Mouse (Mus musculus): ENCODE measurements around the gene Colq.

Gene Colq

DNA sequence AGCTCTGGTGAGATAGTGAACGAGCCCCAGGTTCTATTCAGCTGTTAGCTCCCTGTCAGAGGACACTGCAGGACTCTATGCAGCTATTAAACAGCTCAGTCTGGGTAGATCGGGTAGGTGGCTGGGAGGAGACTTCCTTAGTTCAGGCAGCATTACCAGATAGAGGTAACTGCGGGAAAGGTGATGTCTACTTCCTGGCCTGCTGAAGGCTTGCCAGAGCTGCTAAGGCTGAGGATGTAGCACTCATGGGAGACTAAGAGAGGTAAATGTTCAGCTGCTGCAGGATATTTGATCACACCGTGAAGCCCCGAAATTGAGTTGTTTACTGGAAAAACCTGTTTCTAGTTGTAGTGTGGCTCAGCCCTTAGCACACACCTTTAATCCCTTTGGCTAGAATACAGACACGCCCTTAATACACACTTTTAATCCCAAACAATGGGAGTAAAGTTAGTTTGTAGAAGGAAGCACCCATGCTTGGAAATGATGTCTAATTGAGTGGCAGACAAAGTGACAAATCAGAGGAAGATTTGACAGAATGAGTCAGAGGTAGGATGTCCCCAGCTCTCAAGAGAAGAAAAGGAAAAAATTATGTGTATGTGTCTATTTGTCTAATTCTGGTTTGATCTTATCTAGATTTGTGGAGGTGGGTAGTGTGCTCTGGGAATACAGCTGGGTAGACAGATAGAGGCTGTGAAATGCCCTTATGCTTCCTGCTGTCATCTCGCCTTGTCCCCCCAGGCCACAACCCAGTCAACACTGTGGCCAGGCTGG is 65.9 kb downstream of the Colq start:
- DNase-seq (ENCODE audit: low spot score) = no peak

DNA sequence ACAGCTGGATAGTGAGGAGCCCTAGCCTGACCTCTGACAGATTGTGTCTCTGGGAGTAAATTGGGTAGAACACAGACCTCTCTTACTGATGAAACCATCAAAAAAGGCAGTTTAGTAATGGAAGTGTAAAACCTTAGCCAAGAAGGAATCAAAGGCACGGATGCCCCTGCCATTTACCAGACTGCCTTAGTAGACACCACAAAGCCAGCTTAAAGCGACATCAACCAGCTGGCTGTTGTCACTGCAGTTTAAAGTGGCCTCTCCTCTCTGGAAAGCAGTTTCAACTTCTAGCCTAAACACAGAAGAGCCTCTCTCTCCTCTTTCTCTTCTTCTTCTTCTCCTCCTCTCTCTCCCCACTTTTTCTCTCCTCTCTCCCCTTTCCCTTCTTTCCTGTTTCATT is 69.8 kb downstream of the Colq start:
- DNase-seq (ENCODE audit: low spot score) = no peak

DNA sequence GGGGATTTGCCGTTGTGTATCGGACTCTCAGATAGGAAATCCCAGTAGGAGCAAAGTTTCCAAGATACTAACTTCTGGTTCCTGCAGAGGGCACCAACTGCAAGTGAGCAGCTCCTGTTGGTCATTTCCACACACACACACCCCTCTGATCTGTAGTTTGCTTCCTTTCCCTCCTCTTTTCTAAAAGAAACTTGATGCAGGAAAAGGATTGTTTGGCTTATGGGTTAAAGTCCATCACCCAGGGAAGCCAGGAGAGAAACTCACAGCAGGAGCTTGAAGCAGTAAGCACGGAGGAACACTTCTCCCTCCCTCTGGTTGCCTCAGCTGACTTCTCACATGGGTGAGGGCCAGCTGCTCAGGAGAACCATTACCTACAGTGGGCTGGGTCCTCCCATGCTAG is 72.0 kb downstream of the Colq start:
- no peak for DNase-seq (ENCODE audit: low spot score)

DNA sequence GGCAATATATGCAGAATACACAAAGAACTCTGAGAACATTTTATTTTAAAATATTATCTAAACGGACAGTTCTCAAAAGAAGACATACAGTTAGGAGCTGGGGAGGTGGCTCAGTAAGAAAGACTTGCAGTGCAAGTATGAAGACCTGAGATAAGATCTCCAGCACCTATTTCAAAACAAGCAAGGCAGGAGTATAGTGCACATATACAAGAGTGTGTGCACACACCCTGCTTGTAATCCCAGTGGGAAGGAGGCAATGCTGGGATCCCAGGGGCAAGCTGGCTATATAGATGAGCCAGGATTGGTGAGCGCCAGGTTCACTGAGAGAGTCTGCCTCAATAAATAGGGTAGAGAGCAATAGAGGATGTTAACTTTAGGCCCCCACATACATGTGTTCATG is 75.2 kb downstream of the Colq start:
- no peak for DNase-seq (ENCODE audit: low spot score)

DNA sequence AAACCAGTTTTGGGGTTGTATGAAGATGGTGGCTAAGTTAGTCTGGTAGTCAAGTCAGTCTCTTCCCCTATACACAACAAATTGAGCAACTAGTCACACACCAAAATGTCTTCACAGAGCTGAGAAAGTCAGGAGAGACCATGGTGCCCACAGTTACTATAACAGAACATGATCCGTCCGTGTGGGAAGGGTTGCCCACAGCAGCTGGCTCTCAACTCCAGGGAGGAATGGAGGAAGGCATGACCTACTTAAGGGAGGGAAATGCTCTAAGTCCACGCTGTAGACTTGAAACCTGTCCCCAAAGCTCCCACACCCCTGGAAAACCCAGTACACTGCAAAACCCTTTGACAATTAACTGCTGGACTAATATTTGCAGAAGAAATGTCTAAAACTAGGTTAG is 80.8 kb downstream of the Colq start:
- DNase-seq (ENCODE audit: low spot score) = no peak

DNA sequence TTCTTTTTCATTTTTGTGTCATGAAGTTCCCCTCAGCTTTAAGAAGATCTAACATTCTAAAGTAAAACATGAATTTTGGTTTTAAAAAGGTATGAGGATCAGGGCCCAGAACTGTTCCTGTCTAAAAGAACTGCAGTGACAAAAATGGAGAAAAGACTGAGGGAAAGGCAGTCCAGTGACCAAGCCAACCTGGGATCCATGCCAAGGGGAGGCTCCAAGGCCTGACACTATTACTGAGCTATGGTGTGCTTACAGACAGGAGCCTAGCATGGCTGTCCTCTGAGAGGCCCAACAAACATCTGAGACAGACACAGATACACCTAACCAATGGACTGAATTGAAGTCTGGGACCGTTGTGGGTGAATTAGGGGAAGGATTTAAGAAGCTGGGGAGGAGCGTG is 81.2 kb downstream of the Colq start:
- DNase-seq (ENCODE audit: low spot score) = no peak

DNA sequence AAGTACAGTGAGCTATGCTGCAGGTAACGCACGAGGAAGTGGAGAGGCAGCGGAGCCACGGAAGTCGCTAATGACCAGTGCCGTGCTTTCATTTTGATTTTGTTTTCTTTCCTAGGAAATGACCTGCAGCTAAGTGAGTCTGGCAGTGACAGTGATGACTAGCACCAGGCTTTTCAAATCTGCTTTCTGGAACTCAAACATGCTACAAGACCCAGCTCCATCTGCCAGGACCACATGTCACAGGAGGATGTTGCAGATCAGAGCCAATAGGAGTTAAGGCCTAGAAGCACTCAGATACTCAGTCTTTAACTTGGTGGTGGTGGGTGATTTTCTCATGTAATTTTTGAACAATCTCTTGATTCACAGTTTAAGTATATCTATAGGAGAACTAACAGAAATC is 84.7 kb downstream of the Colq start:
- DNase-seq (ENCODE audit: low spot score) = no peak

DNA sequence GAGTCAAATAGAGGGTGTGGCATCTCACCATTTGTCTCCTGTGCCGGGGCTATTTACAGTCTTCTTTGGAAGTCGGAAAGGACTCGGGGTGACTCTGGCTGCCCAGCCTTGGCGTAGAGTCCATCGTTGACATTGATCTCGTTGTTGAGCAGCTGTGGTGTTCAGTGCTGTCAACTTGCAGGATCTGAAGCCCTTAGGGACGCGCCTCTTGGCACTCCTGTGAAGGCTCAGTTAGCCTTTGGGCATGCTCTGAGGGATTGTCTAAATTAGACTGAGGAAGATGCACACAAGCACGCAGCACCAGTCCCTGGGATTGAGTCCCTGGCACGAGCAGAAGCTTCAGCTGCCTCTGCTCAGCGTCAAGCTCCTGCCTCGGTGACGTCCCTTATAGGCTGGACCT is 87.7 kb downstream of the Colq start:
- DNase-seq (ENCODE audit: low spot score) = no peak

DNA sequence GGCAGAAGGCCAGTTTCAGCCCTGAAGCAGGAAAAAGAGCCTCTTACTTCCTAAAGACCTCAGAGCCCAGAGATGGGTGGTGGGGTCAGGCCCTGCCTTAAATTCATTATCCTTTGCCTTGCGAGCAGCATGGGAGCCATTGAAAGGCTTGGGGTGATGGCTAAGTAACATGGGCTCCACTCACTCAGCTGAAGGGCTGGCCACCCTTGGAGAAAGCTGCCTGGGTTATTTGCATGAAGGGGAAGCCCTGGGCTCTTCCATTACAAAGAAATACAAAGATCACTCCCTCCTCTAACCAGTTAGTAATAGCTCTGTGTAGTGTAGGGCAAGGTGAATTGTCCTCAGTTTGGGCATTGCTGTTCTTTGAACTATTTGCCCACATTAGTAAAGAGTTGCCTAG is 91.6 kb downstream of the Colq start:
- DNase-seq (ENCODE audit: low spot score) = no peak

DNA sequence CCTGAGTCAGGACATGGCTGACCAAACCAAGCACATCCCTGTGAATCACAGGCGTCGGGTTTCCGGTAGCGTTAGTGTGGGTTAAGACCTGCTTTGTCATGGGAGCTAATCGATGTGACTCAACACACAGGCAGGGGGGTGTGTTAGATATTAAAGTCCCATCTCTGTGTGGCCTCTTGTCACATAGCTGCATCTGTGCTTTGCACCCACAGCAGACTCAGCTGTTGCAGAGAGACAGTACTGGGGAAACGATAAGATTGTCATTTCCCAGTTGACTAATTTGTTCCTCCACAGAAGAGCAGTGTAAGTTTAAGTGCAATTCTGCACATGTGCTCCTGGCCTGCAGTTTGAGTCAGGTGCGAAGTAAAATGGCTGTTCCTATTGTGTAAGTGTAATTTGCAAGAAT is 94.9 kb downstream of the Colq start:
- no peak for DNase-seq (ENCODE audit: low spot score)

DNA sequence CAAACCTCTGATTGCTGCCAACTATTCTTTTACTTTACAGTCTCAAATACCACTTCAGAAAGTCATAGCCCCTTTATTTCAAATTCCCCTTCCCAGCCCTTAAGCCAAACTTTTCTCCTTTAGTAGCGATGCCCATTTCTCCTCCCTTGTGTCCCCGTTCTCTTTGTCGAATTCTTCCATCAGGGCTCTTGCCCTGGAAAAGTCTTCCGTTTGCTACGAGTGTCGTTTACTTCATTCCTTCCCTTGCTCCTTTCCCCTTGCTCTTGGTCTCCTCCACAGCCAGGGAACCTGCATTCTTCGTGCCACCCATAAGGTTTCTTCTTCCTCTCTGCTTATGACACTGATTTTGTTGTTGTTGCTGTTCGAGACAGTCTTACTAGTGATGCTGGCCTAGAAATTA is 95.6 kb downstream of the Colq start:
- DNase-seq (ENCODE audit: low spot score) = no peak

DNA sequence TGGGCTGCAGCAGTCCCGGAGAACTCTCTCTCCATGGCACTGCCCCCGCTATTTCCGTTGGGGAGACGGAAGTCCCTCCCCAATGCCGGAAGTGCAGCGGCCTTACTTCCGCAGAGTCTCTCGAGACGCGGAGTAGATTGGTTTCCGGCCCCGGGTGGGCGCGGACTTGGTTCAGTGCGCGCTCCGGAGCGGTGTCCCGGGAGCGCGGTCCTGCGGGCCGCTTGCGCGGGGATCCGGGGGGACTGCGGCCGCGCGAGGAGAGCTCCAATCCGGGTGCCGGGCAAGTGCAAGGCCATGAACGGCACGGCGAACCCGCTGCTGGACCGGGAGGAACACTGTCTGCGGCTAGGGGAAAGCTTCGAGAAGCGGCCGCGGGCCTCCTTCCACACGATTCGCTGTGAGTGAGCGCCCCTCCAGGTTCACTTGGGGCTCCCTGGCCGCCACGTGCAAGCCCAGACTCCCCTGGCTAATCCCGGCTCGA is 96.1 kb downstream of the Colq start, which contains the start of gene Mettl6:
Gene Mettl6, minus strand, starts transcription at position 66 of the 481 bp plus-strand sequence.
- DNase-seq (ENCODE audit: low spot score) = peak; percentile 87

DNA sequence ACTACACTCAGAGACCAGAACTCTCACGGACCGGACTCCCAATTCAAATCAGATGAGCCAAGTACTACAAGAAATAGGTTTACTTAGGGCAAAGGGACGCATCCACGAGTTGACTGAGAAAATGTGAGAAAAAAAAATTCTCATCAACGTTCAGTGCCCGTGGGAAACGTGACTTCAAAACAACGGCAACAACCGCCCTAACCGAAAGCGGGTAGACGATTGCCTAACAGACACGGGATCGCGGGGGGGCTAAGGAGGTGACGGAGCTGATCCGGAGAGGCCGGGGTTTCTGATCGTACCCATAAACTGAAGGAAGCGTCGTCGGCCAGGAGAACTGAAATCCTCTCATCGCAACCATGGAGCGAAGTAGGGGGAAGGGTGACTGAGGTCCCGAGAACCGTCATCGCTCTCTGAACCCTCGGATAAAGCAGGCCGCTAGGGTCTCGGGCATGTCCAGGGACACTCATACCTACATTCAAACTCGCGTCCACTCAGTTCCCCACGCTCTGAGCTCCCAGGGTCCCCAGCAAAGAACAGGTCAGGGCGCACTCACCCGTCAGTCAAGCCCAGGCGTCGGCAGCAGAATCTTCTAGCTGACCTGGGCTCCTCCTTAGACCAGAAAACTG is 96.7 kb downstream of the Colq start, which contains the start of gene Eaf1:
Gene Eaf1, plus strand, starts transcription at position 51 of the 626 bp plus-strand sequence.
- peak; percentile 59 for DNase-seq (ENCODE audit: low spot score)

DNA sequence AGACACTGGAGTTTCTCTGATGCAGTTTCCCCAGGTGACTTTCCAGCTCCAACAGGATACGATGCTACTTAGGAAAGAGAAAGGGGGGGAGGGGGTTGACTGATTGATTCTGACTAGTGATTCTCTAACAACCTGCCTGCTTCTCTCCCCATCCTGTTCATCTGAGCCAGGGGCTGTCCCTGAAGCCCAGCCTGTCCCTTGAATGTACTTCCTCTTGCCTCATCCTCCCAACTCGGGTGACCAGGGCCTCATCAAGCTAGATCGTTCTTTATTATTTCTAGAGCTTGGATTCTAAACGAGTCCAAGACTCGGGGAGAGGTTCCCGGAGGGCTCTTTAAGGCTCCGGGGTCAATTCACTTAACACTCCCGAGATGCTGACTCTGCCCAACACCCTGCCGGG is 97.2 kb downstream of the Colq start:
- DNase-seq (ENCODE audit: low spot score) = no peak

DNA sequence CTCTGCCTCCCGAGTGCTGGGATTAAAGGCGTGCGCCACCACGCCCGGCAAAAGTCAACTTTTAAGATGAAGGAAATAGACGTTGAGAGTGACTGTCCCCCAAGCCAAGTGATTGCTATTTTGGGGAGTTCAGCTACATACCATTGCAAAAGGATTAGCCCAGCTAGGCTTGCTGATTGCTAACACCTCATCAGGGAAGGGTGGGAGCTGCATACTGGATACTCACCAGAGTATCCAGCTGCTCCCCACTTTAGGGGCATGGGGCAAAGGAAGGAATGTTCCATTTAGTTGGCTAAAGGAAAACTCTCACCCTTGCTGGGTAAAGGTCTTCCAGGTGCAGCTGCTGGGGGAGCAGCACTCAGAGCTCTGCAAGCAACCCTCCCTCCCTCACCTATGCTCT is 103.1 kb downstream of the Colq start:
- DNase-seq (ENCODE audit: low spot score) = no peak

DNA sequence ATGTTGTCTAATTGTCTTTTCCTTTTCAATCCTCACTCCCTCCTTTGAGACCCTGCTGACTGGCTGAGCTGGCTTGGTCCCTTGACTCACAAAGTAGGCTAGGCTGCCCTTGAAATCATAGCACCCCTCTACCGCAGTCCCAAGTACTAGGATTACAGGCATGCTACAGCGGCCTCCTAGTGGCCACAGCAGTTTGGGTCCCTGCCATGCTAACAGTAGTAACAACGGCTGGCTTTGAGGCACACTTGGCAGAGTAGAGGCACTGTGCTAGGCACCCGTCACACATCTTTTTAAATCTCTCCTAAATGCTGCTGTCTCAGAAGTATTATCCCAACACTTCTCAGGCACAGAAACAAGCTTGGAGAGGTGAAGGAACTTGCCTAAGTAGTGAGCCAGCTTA is 104.7 kb downstream of the Colq start:
- no peak for DNase-seq (ENCODE audit: low spot score)

DNA sequence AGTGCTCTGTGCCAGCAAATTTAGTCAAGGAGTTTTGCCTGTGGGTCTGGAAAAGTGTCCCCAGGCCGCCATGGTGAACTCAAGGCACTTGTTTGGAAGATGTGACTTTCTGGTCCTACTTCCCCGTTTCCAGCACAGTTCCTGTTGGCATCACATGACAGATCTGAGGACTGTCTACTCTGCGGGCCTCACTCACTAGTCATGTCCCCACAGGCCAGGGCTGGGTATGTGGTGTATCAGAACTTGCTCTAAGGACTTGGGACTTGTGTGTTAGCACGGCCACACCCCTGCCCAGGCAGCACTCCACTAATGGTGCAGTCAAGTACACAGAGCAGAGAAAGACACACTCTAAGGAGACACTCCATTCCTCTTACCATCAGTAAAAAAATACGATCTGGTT is 108.7 kb downstream of the Colq start:
- DNase-seq (ENCODE audit: low spot score) = no peak

DNA sequence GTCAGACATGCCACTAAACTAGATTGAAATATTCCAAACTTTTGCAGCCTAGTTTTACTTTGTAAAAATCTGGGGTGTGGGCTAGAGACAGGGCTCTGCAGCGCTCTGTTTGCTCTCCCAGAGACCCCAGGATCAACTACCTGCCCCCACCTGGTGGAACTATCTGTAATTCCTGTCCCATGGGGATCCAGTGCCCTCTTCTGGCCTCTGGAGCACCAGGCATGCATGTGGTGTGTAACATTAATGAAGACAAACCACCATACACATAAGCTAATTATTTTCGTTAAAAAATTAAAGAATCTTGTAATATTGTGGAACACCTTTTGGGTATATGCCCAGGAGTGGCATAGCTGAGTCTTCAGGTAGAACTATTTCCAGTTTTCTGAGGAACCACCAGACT is 117.8 kb downstream of the Colq start:
- DNase-seq (ENCODE audit: low spot score) = no peak
